Mouse (Mus musculus): ENCODE data around the gene Khdc1b.
A peak's percentile ranks its signal among the peaks of the same experiment; 100 is the strongest.
"Not testable (repeated sequence)": the region's sequence is repeated elsewhere in the genome, so short reads cannot be mapped to it uniquely, and the experiment has no call there.

Gene Khdc1b

GRCm38 (mm10) chr1:21383256-21383655 lies at the start of gene Khdc1b:
Gene Khdc1b, plus strand, starts transcription at chr1:21383556.
- DNase-seq (ENCODE audit: low read depth, low spot score), result no peak

- no peak for DNase-seq (ENCODE audit: low read depth, low spot score)
Measured at GRCm38 (mm10) chr1:21335836-21336235, 47.5 kb upstream of the Khdc1b start.

GRCm38 (mm10) chr1:21340745-21341144 lies 42.6 kb upstream of the Khdc1b start:
- no peak for DNase-seq (ENCODE audit: low read depth, low spot score)

- peak; percentile 75 for DNase-seq (ENCODE audit: low read depth, low spot score)
Measured at GRCm38 (mm10) chr1:21344253-21344652, 39.1 kb upstream of the Khdc1b start.

GRCm38 (mm10) chr1:21344752-21345151 lies 38.6 kb upstream of the Khdc1b start:
- DNase-seq (ENCODE audit: low read depth, low spot score), result not testable (repeated sequence)

- no peak for DNase-seq (ENCODE audit: low read depth, low spot score)
Measured at GRCm38 (mm10) chr1:21349341-21349740, 34.0 kb upstream of the Khdc1b start, which contains the start of gene Khdc1a. Gene Khdc1a, plus strand, starts transcription at chr1:21349641.

- not testable (repeated sequence) for DNase-seq (ENCODE audit: low read depth, low spot score)
Measured at GRCm38 (mm10) chr1:21368031-21368430, 15.3 kb upstream of the Khdc1b start, which contains the start of gene Khdc1c. Gene Khdc1c, plus strand, starts transcription at chr1:21368331.

GRCm38 (mm10) chr1:21391138-21391671 lies 7.8 kb downstream of the Khdc1b start:
- no peak for DNase-seq (ENCODE audit: low read depth, low spot score)

GRCm38 (mm10) chr1:21402804-21403203 lies 19.4 kb downstream of the Khdc1b start:
- DNase-seq (ENCODE audit: low read depth, low spot score), result peak; percentile 20

GRCm38 (mm10) chr1:21407266-21407665 lies 23.9 kb downstream of the Khdc1b start:
- no peak for DNase-seq (ENCODE audit: low read depth, low spot score)

- DNase-seq (ENCODE audit: low read depth, low spot score), result peak; percentile 84
Measured at GRCm38 (mm10) chr1:21411331-21412196, 28.2 kb downstream of the Khdc1b start.

GRCm38 (mm10) chr1:21412197-21412555 lies 28.8 kb downstream of the Khdc1b start:
- DNase-seq (ENCODE audit: low read depth, low spot score), result no peak

GRCm38 (mm10) chr1:21419370-21419769 lies 36.0 kb downstream of the Khdc1b start:
- DNase-seq (ENCODE audit: low read depth, low spot score), result no peak

- DNase-seq (ENCODE audit: low read depth, low spot score), result no peak
Measured at GRCm38 (mm10) chr1:21425654-21426053, 42.3 kb downstream of the Khdc1b start.

GRCm38 (mm10) chr1:21428079-21428478 lies 44.7 kb downstream of the Khdc1b start:
- no peak for DNase-seq (ENCODE audit: low read depth, low spot score)

- DNase-seq (ENCODE audit: low read depth, low spot score), result no peak
Measured at GRCm38 (mm10) chr1:21431666-21432065, 48.3 kb downstream of the Khdc1b start.

- no peak for DNase-seq (ENCODE audit: low read depth, low spot score)
Measured at GRCm38 (mm10) chr1:21434853-21435252, 51.5 kb downstream of the Khdc1b start.
